Mouse (Mus musculus): ENCODE results near the gene Ubxn1.
"Not testable (repeated sequence)": the region's sequence is repeated elsewhere in the genome, so short reads cannot be mapped to it uniquely, and the experiment has no call there.

Gene Ubxn1

GRCm38 (mm10) chr19:8871267-8872186 is at the start of gene Ubxn1:
TSS of gene Ubxn1 (plus strand) at chr19:8871496.
- peak; percentile 98 for DNase-seq

GRCm38 (mm10) chr19:8822696-8823095 is 48.6 kb upstream of the Ubxn1 start:
- no peak for DNase-seq

GRCm38 (mm10) chr19:8829660-8830059 is 41.6 kb upstream of the Ubxn1 start, which contains the start of gene AC129217.1:
TSS of gene AC129217.1 (plus strand) at chr19:8829773.
- DNase-seq = no peak

DNA sequence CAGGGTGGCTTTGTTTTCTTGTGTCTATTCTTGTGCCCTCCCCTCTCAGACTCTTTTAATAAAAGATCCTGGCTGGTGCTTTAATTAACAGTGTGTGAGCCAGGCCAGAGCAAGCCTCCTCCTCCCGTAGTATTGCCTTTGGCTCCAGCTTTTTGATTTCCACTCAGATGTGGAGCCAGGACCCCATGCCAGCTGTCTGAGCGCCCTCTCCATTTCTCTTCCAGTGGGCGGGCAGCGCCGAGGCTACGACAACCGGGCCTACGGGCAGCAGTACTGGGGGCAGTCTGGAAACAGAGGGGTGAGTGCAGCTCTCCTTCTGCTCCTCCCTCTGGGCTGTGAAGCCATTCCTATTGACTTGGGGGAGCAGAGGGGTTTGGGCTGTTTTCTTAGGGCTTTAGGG is 40.6 kb upstream of the Ubxn1 start:
- DNase-seq = no peak

DNA sequence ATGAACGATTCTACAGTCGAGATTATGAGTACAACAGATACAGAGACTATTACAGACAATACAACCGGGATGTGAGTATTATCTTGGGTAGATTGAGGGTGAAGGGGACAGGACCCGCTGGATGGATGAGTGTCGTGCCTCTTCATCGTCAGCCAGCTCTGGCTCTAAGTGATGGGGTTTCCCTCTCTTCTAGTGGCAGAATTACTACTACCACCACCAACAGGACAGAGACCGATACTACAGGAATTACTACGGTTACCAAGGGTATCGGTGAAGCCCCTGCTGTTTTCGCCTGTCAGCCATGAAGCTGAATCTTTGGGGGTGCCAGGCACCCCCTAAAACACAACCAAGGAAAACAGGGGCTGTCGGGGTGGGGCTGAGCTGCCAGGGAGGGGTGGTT is 40.0 kb upstream of the Ubxn1 start:
- no peak for DNase-seq

GRCm38 (mm10) chr19:8832971-8833370 is 38.3 kb upstream of the Ubxn1 start:
- no peak for DNase-seq

DNA sequence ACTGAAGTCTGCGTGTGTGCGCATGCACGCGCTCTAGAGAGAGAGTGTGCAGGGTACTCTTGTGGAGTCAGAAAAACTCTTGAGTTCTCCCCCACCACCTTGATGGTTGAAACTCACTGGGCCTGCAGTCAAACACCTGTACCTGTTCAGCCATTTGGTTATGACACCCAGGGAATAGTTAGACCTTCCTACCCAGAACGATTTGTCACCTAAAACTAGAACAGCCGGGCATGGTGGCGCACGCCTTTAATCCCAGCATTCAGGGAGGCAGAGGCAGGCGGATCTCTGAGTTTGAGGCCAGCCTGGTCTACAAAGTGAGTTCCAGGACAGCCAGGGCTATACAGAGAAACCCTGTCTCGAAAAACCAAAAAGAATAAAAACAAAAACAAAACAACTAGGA is 35.0 kb upstream of the Ubxn1 start:
- DNase-seq = not testable (repeated sequence)

- peak; percentile 89 for DNase-seq
These were observed 34.0 kb upstream of the Ubxn1 start, which contains the start of gene Bscl2 for GRCm38 (mm10) chr19:8837251-8837791. TSS of gene Bscl2 (plus strand) at chr19:8837467.

DNA sequence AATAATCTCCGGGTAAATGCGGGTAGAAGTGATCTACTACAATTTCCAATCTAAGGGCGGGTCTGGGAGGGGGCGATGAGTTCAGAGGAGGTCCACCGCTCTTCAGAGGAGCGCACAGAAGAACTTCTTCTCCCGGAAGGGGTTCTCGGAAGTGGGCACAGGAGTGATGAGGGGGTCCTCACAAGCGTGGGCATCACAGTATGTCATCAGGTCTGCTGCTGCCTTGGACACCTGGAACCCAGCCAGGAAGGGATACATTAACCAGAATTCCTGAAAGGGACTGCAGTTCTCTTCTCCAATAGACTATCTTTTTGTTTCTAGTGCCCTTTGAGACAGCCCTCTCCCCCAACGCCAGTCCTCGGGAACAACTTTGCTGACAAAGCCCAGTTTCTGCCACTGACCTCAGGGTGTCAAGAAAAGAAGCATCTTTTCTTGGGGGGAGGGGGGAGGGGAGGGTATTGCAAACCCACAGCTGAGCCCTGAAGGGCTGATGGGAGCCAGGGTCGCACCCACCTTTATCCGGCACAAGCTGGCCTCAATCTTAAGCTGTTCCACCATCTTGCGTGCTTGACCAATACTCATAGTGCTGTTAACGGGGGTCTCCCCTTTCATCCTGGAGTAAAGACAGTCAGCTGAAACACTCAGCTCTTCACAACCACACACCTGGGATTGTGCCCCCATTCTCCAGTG is 33.1 kb upstream of the Ubxn1 start:
- DNase-seq = no peak

DNA sequence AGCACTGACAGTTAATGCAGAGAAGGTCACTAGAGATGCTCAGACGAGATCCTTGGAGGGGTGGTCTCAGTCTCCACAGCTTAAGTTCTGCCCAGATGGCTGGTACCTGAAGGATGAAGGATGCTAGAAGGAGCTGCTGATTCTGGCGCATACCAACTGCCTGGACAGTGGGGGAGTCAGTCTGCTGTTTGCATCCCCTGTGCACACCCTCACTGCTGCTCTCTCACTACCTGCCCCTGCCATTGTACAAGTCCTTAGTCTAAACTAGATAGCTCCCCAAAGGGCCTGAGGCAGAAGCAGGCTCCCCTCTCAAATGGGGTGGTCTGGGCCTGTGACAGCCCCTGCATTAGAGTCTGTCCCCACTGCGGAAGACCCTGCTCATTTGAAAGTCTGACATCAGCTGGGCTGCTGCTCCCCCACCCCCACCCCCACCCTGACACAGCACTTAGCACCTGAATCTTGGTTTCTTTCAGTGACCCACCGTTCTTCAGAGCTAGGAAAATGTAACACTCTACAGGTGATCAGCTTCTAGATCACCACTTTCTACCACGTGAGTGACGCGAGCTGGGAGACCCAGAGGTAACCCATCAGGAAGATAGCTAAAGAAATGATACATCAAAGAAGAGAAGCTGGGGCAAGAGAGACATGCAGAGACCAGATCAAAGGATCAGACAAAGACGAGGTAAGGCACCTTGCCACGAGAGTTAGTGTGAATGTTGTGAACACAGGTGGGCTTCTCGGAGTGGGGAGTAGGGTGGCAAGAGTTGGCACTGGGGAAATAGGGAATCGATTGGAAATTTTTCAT is 32.0 kb upstream of the Ubxn1 start, which contains the start of gene Gng3:
TSS of gene Gng3 (minus strand) at position 92 of the 805 bp plus-strand sequence.
- DNase-seq = peak; percentile 91

- peak; percentile 77 for DNase-seq
These were observed 31.1 kb upstream of the Ubxn1 start for GRCm38 (mm10) chr19:8839908-8840791.

DNA sequence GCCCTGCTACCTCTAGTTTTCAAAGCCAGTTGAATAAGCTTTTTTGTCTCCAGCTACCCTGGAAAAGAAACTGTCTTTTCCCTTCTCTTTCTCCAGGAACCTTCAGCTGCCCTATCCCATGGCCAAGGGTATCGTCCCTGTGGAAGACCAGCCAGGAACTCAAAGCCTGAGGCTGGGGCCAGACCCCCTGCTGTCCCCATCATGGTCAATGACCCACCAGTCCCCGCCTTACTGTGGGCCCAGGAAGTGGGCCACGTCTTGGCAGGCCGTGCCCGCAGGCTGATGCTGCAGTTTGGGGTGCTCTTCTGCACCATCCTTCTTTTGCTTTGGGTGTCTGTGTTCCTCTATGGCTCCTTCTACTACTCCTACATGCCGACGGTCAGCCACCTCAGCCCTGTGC is 30.3 kb upstream of the Ubxn1 start:
- DNase-seq = no peak

DNA sequence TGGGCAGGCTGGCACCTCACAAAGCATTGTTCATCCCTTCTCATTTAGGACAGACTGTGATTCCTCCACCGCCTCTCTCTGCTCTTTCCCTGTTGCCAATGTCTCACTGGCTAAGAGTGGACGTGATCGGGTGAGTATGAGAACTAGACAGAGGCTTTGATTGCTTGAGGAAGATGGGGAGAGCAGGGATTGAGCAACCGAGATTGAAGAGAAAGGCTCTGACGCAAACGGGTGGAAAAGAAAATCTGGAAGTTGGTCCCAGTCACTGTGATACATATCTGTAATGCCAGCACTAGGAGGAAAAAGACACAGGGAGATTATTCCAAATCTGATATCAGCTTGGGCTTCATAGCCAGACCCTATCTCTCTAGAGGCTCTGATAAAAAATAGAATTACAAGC is 28.3 kb upstream of the Ubxn1 start:
- DNase-seq = no peak

GRCm38 (mm10) chr19:8844371-8845129 is 26.7 kb upstream of the Ubxn1 start:
- peak; percentile 70 for DNase-seq

- no peak for DNase-seq
These were observed 22.9 kb upstream of the Ubxn1 start for GRCm38 (mm10) chr19:8848356-8848755.

- no peak for DNase-seq
These were observed 20.8 kb upstream of the Ubxn1 start, which contains the start of gene Lrrn4cl for GRCm38 (mm10) chr19:8850402-8850901. TSS of gene Lrrn4cl (plus strand) at chr19:8850768.

DNA sequence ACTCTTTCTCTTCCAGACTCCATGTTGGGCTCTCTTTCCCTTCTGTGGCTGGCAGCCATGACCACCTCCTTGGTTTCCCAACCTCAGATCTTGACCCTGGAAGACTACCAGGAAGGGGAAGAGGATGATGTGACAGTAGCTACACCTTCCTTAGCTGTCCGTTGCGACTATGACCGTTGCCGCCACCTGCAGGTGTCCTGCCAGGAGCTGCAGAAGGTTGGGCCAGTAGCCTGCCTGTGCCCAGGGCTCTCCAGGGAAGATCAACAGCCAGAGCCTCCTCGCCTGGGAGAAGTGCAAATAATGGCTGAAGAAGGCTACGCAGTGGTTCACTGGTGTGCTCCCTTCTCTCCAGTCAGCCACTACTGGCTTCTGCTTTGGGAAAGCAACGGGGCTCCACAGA is 19.7 kb upstream of the Ubxn1 start:
- DNase-seq = no peak

DNA sequence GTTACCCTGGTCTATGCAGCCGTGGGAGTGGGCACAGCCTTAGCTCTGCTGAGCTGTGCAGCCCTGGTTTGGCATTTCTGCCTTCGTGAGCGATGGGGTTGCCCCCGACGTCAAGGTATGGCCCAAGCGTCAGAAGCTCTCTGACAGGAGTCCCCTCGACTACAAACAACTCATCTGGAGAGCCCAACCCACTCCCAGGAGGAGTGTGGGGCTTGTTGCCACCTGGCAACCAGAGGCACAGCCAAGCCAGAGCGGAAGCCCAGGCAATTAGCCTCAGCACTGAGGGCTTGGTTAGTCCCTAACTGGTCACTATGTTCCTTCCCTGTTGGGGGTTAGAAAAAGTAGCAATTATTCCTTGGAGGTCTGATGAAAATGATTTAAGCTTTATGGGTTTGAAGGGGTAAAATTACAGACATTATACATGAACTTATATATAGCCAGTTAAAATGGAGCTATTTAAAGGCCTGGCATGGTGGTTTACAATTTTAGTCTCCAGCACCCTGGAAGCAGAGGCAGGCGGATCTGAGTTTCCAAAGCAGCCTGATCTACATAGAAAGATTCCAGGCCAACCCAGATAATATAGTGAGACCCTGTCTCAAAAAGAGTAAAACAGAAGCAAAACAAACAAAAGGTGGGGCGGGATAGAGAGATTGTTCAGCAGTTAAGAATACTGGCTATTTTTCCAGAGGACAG is 18.9 kb upstream of the Ubxn1 start:
- no peak for DNase-seq

DNA sequence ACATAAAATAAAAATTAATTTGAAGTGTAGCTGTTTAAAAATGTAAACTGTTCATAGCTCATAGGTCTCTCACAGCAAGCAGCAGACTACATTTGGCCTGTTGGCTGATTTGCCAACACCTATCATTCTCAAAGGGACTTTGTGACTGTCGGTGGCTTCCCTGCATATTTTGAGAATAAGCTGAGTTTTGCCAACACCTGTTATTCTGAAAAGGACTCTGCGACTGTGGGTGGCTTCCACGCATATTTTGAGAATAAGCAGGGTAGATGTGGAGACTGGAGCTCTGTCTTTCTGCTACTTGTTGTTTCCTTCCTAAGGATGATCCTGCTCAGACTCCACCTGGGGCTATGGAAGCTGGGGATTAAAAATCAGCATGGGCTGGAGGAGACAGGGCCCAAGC is 18.2 kb upstream of the Ubxn1 start:
- no peak for DNase-seq

GRCm38 (mm10) chr19:8857689-8858088 is 13.6 kb upstream of the Ubxn1 start:
- DNase-seq = no peak

Data from right cerebral cortex, adult 18-20 months (tissue).